Mouse (Mus musculus) spleen, adult 2 months (tissue): ENCODE measurements around the gene Dock4. TPM values are rescaled to one million over a fixed set of nuclear protein-coding genes. Genes with fewer than 3 reads are reported as not detected.

Experiments used
- DNase-seq, 2 experiments: peaks; one replicate each; pipeline versions ENCODE4 v3.0.0 to v3.0.0-alpha.2; 2012 to 2021; ENCODE audit warnings: low spot score in 2 of 2, low read depth in 1 of 2
- H3K27ac ChIP-seq: fragments of 200-500 bp; 2 replicates; pipeline ENCODE4 v1.5.1; 2012; ENCODE audit warnings: low read length, inconsistent platforms; ENCODE audit not compliant: insufficient read depth
- H3K27me3 ChIP-seq: fragments of 200-500 bp; 2 replicates; pipeline ENCODE4 v1.6.1; 2012; ENCODE audit warnings: mild to moderate bottlenecking, moderate library complexity, low read length, inconsistent platforms; ENCODE audit not compliant: control insufficient read depth, insufficient read depth
- H3K36me3 ChIP-seq: fragments of 200-500 bp; 2 replicates; pipeline ENCODE4 v1.6.1; 2012; ENCODE audit warnings: mild to moderate bottlenecking, low read length, inconsistent platforms; ENCODE audit not compliant: control insufficient read depth, insufficient read depth
- H3K4me1 ChIP-seq: fragments of 200-500 bp; 2 replicates; pipeline ENCODE4 v1.6.1; 2011; ENCODE audit warnings: inconsistent platforms; ENCODE audit not compliant: control insufficient read depth, insufficient read depth, insufficient read length
- H3K4me3 ChIP-seq: fragments of 200-500 bp; 2 replicates; pipeline ENCODE4 v1.5.1; 2011; ENCODE audit warnings: mild to moderate bottlenecking, inconsistent platforms; ENCODE audit not compliant: insufficient read depth, insufficient read length; ENCODE audit errors: extremely low read depth
- CTCF ChIP-seq: fragments of 200-500 bp; IDR thresholded peaks from 2 replicates; pipeline ENCODE4 v1.5.1; 2011; ENCODE audit warnings: mild to moderate bottlenecking, inconsistent platforms; ENCODE audit not compliant: insufficient read depth, insufficient read length, insufficient replicate concordance; ENCODE audit errors: extremely low read depth
- POLR2A ChIP-seq: fragments of 200-500 bp; IDR thresholded peaks from 2 replicates; pipeline ENCODE4 v1.6.1; 2011; ENCODE audit warnings: low read depth, low read length, inconsistent platforms
- WGBS: fragments of 180-500 bp; shearing (Covaris S2); methylation state at CpG from one replicate; pipeline ENCODE4 v1.1.7; 2018; 5-methylcytosine and 5-hydroxymethylcytosine counted together
- polyA plus RNA-seq: library from polyadenylated mRNA; depleted of rRNA; stranded (reverse); fragments of >200 nt; gene quantifications from 2 replicates; pipeline ENCODE4 v1.2.3, GENCODE M21; 2012

The Dock4 gene
- polyA plus RNA-seq, 1 experiment: 2.3 TPM

DNA sequence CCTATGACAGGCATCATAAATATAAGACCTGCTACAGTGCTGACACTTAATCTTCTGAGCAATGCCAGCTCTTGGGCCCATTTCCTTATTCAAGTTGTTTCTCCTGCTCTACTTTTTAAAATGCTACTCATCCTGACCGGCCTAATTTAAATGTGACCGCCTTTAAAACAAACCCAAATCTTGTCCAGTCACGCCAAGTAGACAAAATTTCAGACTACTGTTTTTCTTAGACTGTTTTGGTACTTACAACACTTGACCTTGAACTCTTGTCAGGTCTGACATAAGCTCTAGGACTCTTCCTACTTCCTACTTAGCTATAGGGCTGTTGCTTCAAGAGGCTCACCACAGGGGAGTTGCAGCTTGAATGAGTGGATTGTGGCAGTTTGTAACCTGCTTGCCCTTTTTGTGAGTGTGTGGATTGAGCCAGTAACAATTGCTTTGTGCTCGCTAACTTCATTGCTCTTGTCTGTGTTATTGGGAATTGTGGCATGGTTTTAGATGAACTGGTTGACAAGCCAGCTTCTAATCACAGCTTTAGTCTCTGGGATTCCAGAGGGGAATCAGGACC lies 62.2 kb downstream of the Dock4 start:
- H3K27ac ChIP-seq: no peak overlapping the region
- H3K4me1 ChIP-seq: no peaks in the 10 kb centered on the region
- H3K4me3 ChIP-seq: no peak overlapping the region
- no peaks in the 10 kb centered on the region for H3K27me3 ChIP-seq
- WGBS: 87% methylated on average over 4 of the region's 4 CpGs
- DNase-seq: no peak
- no peaks in the 10 kb centered on the region for H3K36me3 ChIP-seq
- no peak for TF ChIP-seq POLR2A
- no peak for TF ChIP-seq CTCF

DNA sequence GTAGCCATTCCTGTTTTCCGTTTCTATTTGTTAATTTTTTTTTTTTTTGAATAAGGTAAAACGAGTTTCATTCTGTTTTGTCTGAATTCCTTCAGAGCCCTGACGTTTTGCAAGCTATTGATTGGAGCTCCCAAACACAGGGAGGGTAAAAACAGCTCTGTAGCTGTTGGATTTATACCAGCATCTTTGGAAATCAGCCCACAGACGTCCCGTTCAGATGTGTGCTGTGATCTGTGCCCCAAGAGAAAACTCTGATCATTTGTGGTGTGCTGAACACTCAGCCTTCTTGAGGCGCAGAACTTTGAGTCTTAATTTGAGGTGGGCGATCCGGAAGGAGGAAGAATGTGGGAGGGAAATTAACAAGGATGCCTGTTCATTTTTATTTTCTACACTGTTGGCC lies 62.7 kb downstream of the Dock4 start:
- 83% methylated on average over 8 of the region's 8 CpGs for WGBS
- Histone ChIP-seq H3K27me3 (no peaks in the 10 kb centered on the region), H3K4me1 (no peaks in the 10 kb centered on the region), H3K27ac (no peak overlapping the region), H3K4me3 (no peak overlapping the region), H3K36me3 (no peaks in the 10 kb centered on the region)
- DNase-seq: no peak
- no peak for TF ChIP-seq CTCF
- TF ChIP-seq POLR2A: no peak

DNA sequence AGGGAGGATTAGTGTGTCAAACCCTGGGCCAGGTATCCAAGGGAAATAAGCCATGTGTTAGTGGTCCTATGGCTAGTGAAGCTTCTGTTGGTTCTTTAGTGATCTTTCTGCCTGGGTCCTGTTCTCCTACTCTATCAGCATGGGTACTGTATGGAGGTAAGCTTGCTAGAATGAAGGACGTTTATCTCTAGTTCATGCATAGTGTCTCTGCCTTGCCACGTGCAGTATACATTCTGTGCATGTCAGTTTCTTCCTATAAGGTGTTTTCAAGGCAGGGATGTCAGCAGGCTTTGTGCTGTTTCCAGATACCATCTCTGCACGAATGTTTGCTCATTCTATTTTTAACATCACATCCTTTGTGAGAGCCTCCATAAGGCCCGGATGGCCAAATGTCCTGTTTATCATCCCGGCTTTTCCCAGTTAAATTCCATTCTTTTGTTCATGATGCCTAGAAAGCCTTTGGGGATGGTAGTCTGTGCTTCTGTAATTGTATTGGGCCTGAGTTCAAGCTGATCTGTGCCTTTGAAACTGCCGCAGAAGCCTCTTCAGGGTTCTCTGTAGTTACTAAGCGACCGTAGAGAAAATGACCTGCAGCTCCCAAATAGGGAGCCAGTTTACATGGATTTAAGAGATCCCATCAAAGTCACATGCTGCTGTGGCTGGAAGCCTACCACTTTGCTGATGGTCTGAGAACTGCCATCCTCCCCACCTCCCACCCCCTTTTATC lies 66.1 kb downstream of the Dock4 start:
- no peaks in the 10 kb centered on the region for H3K4me1 ChIP-seq
- no peak for DNase-seq
- no peak overlapping the region for H3K27ac ChIP-seq
- no peak overlapping the region for H3K4me3 ChIP-seq
- H3K27me3 ChIP-seq: no peaks in the 10 kb centered on the region
- H3K36me3 ChIP-seq: no peaks in the 10 kb centered on the region
- TF ChIP-seq CTCF (no peak), POLR2A (no peak)
- 85% methylated on average over 8 of the region's 8 CpGs for WGBS

DNA sequence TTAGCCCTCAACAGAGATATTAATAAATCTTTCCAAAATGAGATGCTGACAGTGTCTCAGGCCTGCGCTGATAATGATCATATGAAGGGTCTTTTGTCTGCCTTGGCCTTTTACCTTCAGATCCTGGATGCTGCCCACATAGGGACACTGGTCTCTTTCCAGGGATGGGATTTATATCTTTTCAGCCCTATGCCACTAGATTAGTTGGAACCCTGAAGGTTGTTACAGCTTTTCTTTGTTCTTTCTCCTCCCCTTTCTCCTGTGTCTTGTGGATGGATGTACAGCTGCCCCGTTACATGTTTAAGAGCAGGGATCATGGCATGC lies 66.6 kb downstream of the Dock4 start:
- Histone ChIP-seq H3K36me3 (no peaks in the 10 kb centered on the region), H3K4me1 (no peaks in the 10 kb centered on the region), H3K27me3 (no peaks in the 10 kb centered on the region), H3K4me3 (no peak overlapping the region), H3K27ac (no peak overlapping the region)
- TF ChIP-seq POLR2A (no peak), CTCF (no peak)
- DNase-seq: no peak
- WGBS: 91% methylated on average over 2 of the region's 2 CpGs

DNA sequence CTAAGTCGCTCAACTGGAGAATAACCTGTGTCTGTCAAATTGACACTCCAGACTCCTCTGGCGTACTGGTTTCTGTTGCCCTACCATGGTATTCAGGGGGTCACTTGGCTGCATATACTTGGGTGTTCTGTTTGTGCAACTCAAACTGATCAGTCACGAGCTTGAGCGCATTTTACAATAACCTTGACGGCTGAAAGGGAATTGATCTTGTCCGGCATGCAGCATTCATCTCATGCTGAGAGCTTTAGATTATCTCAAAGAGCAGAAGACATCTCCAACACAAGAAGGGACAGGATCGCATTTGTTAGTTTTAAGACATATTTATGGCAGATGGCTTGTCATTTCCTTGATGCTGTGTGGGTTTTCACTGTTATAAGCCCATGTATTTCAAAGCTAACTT lies 67.2 kb downstream of the Dock4 start:
- no peaks in the 10 kb centered on the region for H3K36me3 ChIP-seq
- H3K27me3 ChIP-seq: no peaks in the 10 kb centered on the region
- no peak overlapping the region for H3K4me3 ChIP-seq
- no peak for DNase-seq
- H3K4me1 ChIP-seq: no peaks in the 10 kb centered on the region
- H3K27ac ChIP-seq: no peak overlapping the region
- TF ChIP-seq POLR2A: no peak
- no peak for TF ChIP-seq CTCF
- 96% methylated on average over 7 of the region's 7 CpGs for WGBS

DNA sequence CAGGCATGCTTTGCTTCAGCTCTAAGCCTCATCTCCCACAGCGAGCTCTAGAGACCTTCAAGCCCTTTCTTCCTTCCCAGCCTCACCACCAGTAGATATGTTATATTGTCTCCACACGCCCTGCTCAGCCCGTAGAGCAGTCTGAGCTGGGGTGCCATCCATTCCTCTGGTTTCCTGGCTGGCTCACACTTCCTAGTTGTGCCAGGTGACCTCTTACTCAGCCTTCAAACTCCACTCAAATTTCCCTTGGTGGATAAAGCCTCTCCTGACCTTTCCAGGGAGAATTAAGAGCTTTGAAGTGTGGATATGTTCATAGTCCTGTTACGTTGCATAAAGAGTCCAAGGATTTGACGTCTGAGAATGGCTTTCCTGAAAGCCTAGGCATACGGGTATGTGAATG lies 68.3 kb downstream of the Dock4 start:
- WGBS: 90% methylated on average over 6 of the region's 6 CpGs
- DNase-seq: no peak
- H3K36me3 ChIP-seq: no peaks in the 10 kb centered on the region
- H3K4me1 ChIP-seq: no peaks in the 10 kb centered on the region
- H3K4me3 ChIP-seq: no peak overlapping the region
- TF ChIP-seq POLR2A (no peak), CTCF (no peak)
- no peak overlapping the region for H3K27ac ChIP-seq
- no peaks in the 10 kb centered on the region for H3K27me3 ChIP-seq

DNA sequence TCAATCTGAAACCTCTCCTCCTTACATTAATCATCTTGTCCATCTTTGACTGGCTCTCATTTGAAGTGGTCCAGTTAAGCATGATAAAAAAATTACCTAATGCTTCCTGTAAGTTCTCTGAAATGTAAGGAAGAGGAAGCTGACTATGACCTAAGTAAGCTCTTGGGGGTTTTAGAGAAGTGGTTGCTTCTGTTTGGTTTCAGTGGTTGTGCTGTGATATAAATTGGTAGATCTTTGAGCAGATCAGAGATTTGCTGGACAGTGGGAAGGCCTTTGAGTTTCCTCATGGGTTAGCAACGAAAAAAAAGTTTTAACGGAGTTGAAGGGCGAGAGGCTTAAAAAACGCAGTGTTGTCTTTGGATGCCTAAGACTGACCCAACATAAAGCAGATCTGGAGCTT lies 76.7 kb downstream of the Dock4 start:
- H3K4me1 ChIP-seq: no peaks in the 10 kb centered on the region; the same call in 1 of the 2 replicates
- DNase-seq: no peak
- H3K4me3 ChIP-seq: no peak overlapping the region
- H3K27ac ChIP-seq: no peak overlapping the region
- no peaks in the 10 kb centered on the region for H3K27me3 ChIP-seq
- no peaks in the 10 kb centered on the region for H3K36me3 ChIP-seq
- 46% methylated on average over 4 of the region's 4 CpGs for WGBS
- no peak for TF ChIP-seq POLR2A
- TF ChIP-seq CTCF: no peak
